Mouse (Mus musculus) gastrocnemius, postnatal 10 days (tissue): ENCODE results near the gene Lrrc8b. TPM values are rescaled to one million over a fixed set of nuclear protein-coding genes. Genes with fewer than 3 reads are reported as not detected.

ENCODE experiments used
- DNase-seq: peaks from one replicate; pipeline ENCODE4 v3.0.0; 2021; ENCODE audit warnings: mixed read lengths
- total RNA-seq, 2 experiments: library from RNA; stranded (reverse); gene quantifications; 2 replicates each; pipeline ENCODE4 v1.2.3; 2021

The Lrrc8b gene
- total RNA-seq, 2 experiments from 2014 or later: 6.9 to 7.0 TPM

DNA sequence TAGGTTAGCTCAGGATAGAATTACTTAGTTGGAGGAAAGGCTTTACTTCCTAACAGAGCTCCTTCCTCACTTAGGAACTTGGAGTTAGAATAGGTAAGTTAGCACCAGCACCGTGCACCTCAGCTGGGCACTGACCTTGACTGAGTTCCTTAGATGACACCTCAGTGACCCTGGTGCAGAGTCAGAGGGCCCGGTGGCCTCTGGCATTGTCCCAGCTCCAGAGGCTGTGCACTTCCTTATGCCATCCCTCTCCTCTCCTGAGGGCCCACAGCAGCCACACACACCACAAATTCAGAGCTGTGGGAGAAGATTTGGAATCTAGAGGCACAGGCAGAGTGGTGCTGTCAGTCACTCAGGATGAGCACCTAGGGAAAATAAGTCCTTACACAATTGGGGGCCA lies 68.1 kb downstream of the Lrrc8b start:
- DNase-seq: no peak

GRCm38 (mm10) chr5:105484247-105484646 lies 68.7 kb downstream of the Lrrc8b start:
- DNase-seq: no peak

- no peak for DNase-seq
Observed at GRCm38 (mm10) chr5:105484891-105485290, 69.3 kb downstream of the Lrrc8b start.

DNA sequence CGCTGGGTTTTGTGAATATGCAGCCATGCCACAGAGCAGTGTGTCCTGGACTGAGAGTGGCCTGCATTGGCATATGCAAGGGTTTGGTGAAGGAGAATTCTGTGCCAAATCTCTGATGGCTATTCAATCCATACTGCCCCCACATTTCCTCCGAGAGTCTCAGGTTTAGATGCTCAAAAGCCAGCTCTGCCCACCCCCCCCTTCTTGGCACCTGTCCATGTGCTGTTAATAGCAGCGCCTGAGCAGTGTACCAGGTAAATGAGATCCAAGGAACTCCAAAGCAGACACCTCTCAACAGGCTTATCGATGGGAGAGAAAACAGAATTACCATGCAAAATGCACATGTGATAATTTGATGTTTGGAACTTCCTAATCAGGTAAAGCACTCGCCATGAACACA lies 74.6 kb downstream of the Lrrc8b start:
- DNase-seq: no peak

DNA sequence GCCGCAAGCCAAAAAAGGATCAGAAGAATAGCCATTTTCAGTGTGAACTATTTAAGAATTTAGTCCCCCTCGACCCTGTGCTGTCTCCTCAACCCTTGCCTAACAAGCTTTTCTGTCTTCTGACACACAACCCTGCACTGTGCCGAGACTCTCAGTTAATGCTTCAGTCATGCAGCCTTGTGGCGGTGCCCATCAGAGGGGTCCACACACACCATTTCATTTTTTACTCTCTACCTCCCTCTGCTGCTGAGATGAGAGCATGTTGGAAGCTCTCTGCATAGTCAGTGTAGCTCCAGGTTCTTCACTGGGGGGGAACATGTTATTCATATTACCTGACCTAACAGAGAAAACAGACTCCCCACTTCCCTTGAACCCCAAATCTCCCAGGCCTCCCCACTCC lies 75.8 kb downstream of the Lrrc8b start:
- DNase-seq: no peak

DNA sequence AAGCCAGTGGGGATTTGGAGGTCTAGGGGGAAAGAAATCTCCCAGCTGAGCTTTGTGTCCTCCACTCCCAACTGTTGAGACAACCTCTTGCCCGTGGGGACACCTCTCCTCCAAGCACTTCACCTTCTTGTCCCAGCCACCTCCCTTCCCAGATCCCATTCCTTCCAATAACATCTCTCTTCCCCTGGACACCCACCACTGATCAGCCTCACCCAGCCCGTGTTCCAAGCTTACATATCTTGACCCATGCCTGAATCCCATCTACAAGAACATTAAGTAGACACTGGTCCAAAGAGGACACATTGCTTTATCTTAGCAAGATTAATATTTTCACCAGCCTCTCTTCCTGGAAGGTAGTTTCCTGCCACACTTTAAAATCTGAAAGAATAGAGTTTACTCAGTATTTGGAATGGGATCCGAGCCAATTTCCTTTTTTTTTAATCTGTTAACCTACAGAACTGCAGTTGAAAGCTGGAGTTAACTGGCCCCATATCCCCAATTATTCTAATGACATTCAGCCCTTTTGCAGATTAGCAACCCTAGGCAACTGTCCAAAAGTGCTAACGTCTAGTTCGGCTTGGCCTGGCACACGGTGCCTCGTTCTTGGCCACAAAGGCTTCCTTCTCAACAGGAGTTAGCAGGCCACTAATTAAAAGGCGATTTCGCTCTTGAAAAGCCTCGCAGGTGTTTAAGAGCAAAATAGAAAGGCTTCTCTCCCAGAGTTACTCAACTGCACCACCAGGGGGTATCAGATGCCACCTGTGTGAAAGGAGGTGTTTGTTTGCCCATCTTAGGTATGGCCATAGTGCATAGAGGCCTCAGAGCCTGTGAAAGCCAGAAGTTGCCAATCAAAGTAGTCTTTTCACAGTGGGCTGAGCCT lies 77.0 kb downstream of the Lrrc8b start:
- no peak for DNase-seq

DNA sequence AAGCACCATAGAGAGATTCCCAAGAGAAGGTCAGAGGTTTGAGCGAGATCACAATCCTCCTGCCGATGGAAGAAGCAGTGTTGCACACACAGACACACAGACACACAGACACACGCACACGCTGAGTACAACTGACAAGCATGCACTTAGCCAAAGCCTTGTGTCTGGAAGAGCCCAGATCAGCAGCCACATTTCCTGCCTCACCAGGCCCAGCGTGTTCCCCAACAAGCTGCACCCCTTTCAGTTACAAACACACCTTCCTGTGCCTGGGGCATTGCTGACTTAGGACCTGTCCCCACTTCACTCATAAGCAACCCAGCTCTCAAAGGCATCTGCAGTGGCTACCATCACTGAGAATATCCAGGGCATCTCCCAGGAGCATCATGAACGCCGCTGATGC lies 77.8 kb downstream of the Lrrc8b start:
- no peak for DNase-seq

DNA sequence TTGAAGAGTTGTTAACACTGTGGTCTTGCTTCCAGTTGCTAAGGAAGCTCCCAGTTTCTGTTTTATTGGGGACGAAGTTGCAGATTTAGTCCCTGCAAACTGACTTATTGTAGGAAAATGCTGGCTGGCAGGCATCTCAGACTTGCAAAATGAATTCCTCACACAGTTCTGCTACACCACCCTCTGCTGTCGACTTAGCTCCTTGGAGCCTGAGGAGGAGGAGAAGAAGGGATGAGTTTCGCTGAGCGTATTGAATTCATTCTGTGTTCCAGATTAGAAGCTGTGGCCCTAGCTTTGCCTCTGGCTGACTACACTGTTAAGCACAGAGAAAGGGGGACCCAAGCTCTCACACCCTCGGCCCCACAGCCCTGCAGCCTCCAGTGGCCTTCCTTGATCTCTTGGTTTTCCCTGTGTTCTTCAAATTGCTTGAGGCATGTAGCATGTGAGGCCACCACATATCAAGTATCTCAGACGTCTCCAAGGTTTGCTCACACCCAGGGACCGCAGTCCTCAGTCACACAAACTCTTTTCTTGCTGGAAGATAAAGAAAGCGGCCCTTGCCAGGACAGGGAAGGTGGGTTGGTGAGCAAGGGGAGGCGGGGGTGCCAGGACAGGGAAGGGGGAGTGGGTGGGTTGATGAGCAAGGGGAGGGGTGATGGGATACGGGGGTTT lies 78.8 kb downstream of the Lrrc8b start:
- no peak for DNase-seq

- peak; percentile 74 for DNase-seq
Observed at GRCm38 (mm10) chr5:105494918-105495901, 79.6 kb downstream of the Lrrc8b start.

DNA sequence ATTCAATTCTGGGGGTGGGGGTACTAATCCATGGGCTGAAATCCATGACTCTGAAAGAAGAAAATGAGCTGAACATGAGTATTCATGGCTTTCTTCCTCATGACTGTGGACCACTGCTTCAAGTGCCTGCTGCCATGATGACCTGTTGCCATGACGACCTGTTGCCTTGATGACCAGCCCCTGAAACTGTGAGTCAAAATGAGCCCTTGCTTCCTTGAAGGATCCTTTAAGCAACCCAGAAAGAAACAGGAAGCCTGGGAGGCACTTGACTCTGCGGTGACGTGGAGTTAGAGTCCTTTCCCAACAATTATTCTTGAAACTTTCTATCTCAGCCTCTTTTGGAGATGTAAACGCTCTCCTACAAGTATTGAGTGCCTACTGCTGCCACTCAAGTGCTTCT lies 80.6 kb downstream of the Lrrc8b start:
- no peak for DNase-seq

GRCm38 (mm10) chr5:105496586-105496985 lies 81.0 kb downstream of the Lrrc8b start:
- no peak for DNase-seq

GRCm38 (mm10) chr5:105498429-105499000 lies 82.9 kb downstream of the Lrrc8b start:
- no peak for DNase-seq

DNA sequence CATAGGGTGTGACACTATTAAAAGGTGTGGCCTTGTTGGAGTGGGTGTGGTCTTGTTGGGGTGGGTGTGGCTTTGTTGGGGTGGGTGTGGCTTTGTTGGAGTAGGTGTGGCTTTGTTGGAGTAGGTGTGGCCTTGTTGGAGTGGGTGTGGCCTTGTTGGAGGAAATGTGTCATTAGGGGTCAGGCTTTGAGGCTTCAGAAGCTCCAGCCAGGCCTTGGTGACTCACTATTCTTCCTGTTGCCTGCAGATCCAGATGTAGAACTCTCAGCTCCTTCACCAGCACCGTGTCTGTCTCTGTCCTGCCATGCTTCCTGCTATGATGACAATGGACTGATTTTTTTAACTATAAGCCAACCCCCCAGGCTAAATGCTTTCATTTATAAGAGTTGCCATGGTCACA lies 83.8 kb downstream of the Lrrc8b start:
- no peak for DNase-seq

DNA sequence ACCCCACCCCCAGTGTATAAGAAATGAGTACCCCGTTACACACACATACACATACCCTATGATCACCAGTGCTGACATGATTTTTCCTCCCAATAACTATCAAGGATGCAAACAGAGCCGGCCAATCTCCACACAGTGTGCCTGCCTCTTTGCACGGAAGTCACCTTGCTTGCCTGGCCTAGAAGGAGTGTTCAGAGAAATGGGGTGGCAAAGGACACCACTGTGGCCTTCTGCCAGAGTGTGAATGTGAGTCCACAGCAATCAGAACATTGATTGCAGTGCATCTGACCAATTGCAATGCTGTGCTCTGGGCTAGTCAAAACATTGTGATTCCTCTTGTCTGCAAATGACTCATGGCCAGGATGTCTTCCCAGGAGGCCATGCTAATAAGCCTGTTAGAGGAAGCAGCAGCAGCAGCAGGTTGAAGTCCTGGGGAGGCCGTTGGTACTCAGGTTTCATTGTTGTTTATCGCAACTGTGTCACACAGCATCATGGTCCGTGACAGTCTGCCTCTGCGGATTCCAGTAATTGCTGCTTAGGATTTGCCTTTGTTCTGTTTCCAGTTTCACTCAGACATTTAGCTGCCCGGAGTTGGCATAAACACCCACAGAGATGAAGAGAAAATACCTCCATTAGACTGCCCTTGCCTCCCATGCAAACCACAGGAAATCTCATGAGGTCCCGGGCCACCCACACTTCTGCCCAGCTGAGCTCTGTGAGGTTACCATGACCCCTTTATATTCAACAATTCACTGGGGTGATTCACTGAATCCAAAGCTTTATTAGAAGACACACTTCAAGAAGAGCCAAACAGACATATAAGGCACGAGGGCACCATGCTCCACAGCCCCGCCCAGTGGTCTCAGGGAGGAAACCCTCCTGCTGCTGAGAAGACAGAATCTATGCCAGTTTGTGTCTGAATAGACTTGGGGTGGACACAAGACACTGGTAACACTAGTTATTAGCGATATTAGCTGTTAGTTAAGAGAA lies 84.9 kb downstream of the Lrrc8b start:
- no peak for DNase-seq

DNA sequence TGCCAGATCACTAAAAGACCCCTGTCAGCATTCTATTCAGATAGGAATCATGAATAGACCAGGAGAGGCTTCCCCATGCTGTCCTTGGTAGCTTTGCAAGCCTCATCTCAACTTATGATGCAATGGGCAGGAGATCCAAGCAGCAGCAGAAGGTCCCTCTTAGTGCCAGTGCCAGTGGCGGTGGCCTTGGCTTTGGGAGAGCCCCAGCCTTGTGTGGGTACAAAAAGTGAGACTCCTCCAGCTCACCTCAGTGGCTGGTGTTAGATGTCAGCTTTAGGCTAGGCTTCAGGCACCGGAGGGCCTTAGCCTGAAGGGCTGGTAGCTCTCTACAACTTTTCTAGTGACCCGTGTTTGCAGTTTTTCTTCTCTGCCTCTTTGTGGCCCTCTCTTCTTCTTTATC lies 85.6 kb downstream of the Lrrc8b start:
- DNase-seq: no peak

DNA sequence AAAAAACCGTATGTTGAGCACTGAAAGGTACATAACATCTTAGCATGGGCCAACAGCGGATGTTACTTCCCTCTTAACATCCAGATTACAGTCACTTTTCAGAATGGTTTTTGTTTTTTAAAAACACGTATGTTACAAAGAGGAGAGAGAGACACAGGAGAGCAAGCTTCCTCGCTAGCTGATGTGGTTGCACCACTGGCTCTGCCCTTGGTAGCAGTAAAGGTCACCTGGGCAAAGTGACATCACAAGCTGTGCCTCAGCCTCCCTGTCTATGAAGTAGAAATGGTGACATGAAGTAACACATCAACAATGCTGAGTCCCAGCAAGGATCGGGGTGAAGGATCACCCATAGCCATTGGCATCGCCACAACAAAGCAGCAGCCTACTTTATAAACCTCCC lies 93.2 kb downstream of the Lrrc8b start:
- DNase-seq: no peak

DNA sequence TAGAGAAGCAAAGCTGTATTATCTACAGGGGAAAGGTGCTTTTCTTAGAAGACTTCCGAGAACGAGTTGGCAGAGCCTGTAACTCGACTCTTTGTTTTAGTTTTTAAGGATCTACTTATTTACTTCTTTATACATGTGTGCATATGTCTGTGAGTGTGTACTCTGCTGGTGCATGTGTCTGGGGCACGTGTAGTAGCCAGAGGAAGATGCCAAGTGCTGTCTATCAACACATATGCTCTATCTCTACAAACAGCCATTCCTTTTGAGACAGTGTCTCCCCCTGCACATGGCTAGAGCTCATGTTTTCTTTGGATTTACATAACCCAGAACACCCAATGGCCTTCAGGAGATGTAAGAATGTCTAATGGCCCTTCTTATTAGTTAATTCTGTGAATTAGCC lies 96.7 kb downstream of the Lrrc8b start:
- no peak for DNase-seq

- no peak for DNase-seq
Observed at GRCm38 (mm10) chr5:105515532-105515931, 100.0 kb downstream of the Lrrc8b start.

- no peak for DNase-seq
Observed at GRCm38 (mm10) chr5:105516290-105516689, 100.7 kb downstream of the Lrrc8b start.

DNA sequence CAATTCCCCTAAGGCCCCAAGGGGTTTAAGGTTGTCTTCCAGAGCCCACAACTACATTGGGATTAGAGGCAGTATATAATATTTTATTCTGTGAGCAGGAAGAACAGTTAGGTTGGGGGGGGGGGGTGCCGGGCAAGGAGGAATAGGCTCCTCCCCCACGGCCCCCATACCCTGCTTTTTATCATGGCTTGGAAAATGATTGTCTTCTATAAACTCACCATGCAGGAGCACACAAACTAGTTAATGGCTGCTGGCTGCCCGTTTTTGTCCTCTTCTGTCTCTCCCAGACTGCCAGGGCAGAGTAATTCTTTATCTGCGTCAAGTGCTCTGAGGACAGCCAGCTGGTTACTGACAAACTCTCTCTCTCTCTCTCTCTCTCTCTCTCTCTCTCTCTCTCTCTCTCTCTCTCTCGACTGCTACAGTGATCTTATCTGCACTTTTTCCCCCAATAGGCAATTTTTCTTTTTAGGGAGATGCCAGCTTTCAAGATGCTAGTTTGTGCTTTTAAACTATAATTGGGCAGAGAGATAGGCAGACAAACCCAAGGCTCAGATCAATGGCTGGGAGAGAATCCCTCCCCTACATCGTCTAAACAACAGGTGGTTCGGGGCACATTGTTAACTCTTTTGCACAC lies 102.5 kb downstream of the Lrrc8b start:
- DNase-seq: no peak
